ENCODE assay signal across 13 mouse cellular contexts in genomic region chr5:107524281-107524680, GRCm38 (mm10). TPM values are rescaled to one million over a fixed set of nuclear protein-coding genes. Genes with fewer than 3 reads are reported as not detected.
DNase-seq lines count a peak whose midpoint lies in the region.
"Had no signal": no experiment of that assay in that cellular context is flagged by ENCODE, and none has a peak within 500 bp of the region (broad histone marks: within the 10 kb centered on the region; RNA-seq: fewer than 3 reads in every experiment).

No protein-coding gene starts in this region.

- peak; percentile 30 to 60 for DNase-seq in layer of hippocampus, adult 18-20 months (ENCODE audit: low spot score in 2 of 2)
- DNase-seq in layer of hippocampus, postnatal 10 days (ENCODE audit: low spot score in 2 of 2) = no peak
- DNase-seq in 416B (ENCODE audit: low read depth) (peak; percentile 64), liver (no peak)
- DNase-seq in brain, adult 2 months (ENCODE audit: low read depth, low spot score) = peak; percentile 87
- DNase-seq in left cerebral cortex, postnatal 36 days (ENCODE audit: low spot score in 2 of 2) = peak; percentile 57 to 60
- no peak for DNase-seq in adrenal gland, adult (ENCODE audit: inconsistent age in 2 of 2, low spot score in 1 of 2)
- DNase-seq in lung, postnatal 36 days = no peak
- DNase-seq: adrenal gland, adult 8-10 months; cerebellum, postnatal 14 days; gastrocnemius, postnatal 36 days; kidney, adult 8-10 months; layer of hippocampus, postnatal 36 days had no signal

- intact Hi-C loops in left cerebral cortex, postnatal 36 days (cut with DNase I) = no loop called here

RNA-seq across cellular contexts. Expression of gene 1700028K03Rik, which starts 10.2 kb away (rescaled TPM):
- total RNA-seq in layer of hippocampus, adult 18-20 months (2021) = under 1 TPM; 0.28 to 0.54 TPM
- under 1 TPM; 0.36 to 0.55 TPM for total RNA-seq in layer of hippocampus, postnatal 10 days (2021)
- 1 to 10 TPM in 1 of 2 experiments, under 1 TPM in 1; 0.62 to 2.1 TPM for total RNA-seq in left cerebral cortex, postnatal 36 days (2021)
- total RNA-seq: gastrocnemius, postnatal 36 days had no signal

RNA-seq across cellular contexts. Expression of gene Gm42669, which starts 16.9 kb away (rescaled TPM):
- under 1 TPM; 0.18 to 0.20 TPM for total RNA-seq in layer of hippocampus, adult 18-20 months (2021)
- under 1 TPM; 0.27 to 0.60 TPM for total RNA-seq in layer of hippocampus, postnatal 10 days (2021)
- total RNA-seq in left cerebral cortex, postnatal 36 days (2021) = under 1 TPM; 0.30 to 0.59 TPM
- total RNA-seq: gastrocnemius, postnatal 36 days had no signal

Comparison
In these comparisons a context has a peak if more than half of its experiments do, and no peak if none do; other contexts are left out.
1. DNase-seq: peak in layer of hippocampus, adult 18-20 months (2 of 2), 416B (single experiment), brain, adult 2 months (single experiment) and left cerebral cortex, postnatal 36 days (2 of 2); none in layer of hippocampus, postnatal 10 days (0 of 2), liver (single experiment), adrenal gland, adult (0 of 2) and lung, postnatal 36 days (single experiment).